Mouse (Mus musculus): ENCODE measurements at regions not wholly inside any gene's neighbourhood (a gene's known extent, or its start where the extent isn't known, plus 50 kb on each side); places are given as distances from the start of the nearest gene placed in this dataset.

DNA sequence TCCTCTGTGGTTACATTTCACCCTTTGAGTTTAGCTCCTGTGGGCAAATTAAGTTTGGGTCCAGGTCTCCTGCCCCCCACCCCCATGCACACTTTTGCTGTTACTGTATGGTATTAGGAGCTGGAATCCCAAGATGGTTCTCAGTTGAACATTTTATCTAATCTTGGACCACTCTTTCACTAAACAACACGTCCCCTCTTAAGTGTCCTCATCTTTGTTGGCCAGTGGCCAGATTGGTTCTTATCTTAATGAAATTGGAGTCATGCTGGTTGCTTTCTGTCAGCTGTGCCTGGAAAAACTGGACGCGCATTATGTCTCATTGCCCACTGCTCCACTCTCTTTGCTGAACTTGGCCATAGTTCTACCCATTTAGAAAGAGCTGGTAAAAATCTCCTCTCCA lies 391.1 kb upstream of the Pbx1 start:
- no peak for TF ChIP-seq CTCF (IDR thresholded peaks at IDR 0.05; ENCODE audit: control insufficient read depth, insufficient read depth, insufficient replicate concordance, low read depth, low read length)
- TF ChIP-seq POLR2A (IDR thresholded peaks at IDR 0.05; ENCODE audit: control insufficient read depth, low read depth, low read length): no peak

Data from testis, adult 2 months (tissue).